Mouse (Mus musculus): ENCODE results near the gene Gart.

DNA sequence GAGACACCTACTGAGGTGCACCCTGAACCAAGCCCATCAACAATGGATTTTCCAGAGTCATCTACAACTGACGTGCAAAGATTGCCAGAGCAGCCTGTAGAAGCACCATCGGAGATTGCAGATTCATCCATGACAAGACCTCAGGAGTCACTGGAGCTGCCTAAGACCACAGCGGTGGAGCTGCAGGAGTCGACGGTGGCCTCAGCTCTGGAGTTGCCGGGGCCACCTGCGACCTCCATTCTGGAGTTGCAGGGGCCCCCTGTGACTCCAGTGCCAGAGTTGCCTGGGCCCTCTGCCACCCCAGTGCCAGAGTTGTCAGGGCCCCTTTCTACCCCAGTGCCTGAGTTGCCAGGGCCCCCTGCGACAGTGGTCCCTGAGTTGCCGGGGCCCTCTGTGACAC, 8.5 kb upstream of the Gart start:
- TF ChIP-seq CTCF (IDR thresholded peaks at IDR 0.05; ENCODE audit: low read depth, low read length) (no peak), POLR2A (IDR thresholded peaks at IDR 0.05; ENCODE audit: borderline replicate concordance, low read depth, low read length) (no peak)
